Mouse (Mus musculus) mature B cell (primary cell): ENCODE results near the gene A930004D18Rik.
"Not testable (repeated sequence)": the region's sequence is repeated elsewhere in the genome, so short reads cannot be mapped to it uniquely, and the experiment has no call there.

Experiments used
- in situ Hi-C: fragments of 300-500 bp; cut with MboI; formaldehyde crosslinking; loops from 2 replicates; pipeline ENCODE4 v1.14.3; 2019

Gene A930004D18Rik

GRCm38 (mm10) chr2:18016639-18017038 is 20.9 kb downstream of the A930004D18Rik start:
- in situ Hi-C loops = no loop called here

DNA sequence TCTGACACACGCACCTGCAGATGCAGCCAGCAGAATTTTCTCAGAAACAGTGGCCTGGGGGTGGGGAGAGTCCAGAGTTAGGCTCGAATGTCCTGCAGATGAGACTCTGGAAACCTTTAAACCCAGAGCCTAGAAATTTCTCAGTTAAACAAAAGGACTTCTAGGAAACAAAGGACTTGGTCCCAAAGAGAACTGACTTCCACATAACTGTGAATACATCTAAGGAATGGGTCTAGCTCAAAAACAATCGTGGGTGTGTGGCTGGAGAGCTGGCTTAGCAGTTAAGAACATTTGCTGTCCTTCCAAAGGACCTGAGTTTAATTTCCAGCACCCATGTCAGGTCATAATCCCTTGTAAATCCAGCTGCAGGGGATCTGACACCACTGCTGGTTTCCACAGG is 22.0 kb downstream of the A930004D18Rik start:
- in situ Hi-C loops = no loop called here

- in situ Hi-C loops = no loop called here
Measured at GRCm38 (mm10) chr2:18012866-18013265, 24.7 kb downstream of the A930004D18Rik start.

GRCm38 (mm10) chr2:18011226-18011625 is 26.3 kb downstream of the A930004D18Rik start:
- in situ Hi-C loops = no loop called here

DNA sequence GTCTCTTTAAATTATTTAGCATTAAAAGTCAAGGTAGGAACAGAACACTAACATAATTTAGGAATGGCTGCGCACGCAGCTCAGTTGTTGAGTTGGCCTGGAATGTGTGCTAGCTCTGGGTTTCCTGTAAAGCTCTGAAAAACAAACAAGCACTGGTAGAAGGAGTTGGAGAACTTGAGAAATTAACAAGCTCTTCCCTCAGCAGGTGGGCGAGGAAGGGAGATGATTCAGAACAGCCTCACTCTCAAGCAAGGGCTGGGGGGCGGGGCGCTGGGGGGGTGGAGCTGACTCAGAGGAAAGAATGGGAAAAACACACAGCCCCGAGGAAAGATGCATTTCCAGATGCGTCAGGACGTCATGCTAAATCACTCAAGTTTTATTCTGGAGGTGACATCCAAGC is 32.4 kb downstream of the A930004D18Rik start:
- in situ Hi-C loops = no loop called here

DNA sequence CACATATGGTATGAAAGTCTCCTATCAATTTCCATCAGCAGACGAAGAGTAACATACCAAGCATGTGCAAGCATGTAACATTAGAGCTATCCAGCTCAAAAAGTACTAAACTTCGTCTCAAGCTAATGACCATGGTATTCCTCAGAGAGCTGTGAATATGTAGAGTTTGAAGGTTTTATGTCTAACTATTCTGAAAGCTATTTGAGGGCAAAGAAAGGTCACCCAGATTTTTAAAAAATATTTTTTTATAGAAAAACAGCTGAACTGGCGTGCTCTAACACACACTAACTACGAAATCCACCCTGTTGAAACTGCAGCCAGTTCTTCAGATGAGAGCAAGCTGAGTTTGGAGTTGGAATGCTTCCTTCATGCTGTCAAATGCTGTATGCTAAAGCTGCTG is 33.3 kb downstream of the A930004D18Rik start:
- in situ Hi-C loops = no loop called here

- in situ Hi-C loops = no loop called here
Measured at GRCm38 (mm10) chr2:18002306-18002705, 35.2 kb downstream of the A930004D18Rik start.

GRCm38 (mm10) chr2:17996858-17997257 is 40.7 kb downstream of the A930004D18Rik start, which contains the start of gene H2al2a:
Gene H2al2a (minus strand): TSS chr2:17996958.
- in situ Hi-C loops = no loop called here

DNA sequence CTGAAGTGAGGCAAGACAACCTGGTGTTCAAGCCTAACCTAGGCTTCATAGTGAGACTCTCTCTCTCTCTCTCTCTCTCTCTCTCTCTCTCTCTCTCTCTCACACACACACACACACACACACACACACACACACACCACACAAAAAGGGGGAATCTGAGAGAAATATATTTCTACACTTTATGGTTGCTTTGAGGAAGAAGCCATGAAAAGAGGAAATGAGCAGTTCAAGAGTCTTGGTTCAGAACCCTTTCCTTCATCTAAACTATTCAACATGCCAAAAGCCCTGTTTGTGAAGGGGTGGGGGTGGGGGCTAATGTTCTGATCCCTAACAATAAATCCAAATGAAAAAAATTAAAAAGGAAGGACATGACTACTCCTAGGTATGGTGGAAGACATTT is 48.0 kb downstream of the A930004D18Rik start:
- in situ Hi-C loops = no loop called here

DNA sequence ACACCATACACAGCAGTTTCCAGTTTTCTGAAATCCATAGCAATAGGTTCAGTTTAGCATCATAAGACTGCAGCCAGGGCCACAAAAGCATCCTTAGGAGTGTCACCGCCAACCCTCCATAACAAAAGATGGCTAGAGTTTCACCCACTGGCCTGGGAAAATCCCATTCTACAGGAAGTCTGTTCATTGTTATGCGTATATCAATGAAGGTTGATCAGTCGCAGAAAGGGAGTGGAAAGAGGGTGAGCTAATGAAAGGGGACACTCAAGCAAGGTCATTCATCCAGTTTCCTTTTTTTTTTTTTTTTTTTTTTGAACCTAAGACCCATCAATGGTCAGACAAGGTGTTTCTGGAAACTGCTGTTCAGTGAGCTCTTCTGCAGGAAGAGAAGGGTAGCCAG is 48.4 kb downstream of the A930004D18Rik start:
- in situ Hi-C loops = no loop called here

- in situ Hi-C loops = no loop called here
Measured at GRCm38 (mm10) chr2:17986694-17987093, 50.8 kb downstream of the A930004D18Rik start.

DNA sequence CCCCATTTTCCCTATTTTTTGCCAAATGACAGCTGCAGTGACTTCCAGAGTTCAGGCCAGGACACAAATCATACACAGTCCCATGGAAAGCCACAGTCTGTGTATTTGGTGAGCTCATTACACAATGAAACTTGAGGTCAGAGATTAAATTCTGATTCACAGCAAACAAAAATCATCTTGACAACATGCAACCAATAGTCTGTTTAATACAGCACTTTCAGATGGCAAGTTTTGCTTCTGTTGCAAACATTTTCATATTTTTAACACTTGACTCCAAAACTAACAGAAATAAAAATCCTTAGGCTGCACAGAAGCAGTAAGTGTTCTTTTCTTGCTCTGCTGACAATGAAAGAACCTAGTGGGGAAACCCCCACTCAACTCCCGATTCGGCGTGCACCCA is 52.8 kb downstream of the A930004D18Rik start:
- in situ Hi-C loops = no loop called here

GRCm38 (mm10) chr2:17982747-17983146 is 54.8 kb downstream of the A930004D18Rik start:
- in situ Hi-C loops = no loop called here

DNA sequence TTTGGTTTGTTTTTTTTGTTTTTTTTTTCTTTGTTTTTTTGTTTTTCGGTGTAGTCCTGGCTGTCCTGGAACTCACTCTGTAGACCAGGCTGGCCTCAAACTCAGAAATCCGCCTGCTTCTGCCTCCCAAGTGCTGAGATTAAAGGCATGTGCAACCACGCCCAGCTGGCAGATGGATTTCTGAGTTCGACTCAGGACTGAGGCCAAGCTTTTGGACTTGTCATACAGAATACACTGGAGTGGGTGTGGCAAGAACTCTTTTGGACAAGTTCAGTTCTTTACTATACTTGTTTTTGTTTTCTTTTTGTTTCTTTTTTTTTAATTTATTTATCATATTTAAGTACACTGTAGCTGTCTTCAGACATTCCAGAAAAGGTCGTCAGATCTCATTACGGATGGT is 58.8 kb downstream of the A930004D18Rik start:
- in situ Hi-C loops = no loop called here

DNA sequence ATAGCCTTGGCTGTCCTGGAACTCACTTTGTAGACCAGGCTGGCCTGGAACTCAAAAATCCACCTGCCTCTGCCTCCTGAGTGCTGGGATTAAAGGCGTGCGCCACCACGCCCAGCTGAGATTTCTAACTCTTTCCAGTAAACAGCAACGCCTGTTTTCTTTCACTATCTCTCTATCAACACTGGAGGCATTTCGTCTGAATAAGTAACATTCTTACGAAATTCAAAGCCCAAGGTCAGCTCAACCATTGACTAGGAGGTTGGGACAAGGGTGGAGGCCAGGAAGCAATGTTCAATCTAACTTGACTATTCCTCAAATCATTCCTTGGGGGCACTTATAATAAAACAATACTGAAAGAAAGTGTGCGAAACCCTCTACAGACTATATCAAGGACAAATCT is 59.3 kb downstream of the A930004D18Rik start:
- in situ Hi-C loops = not testable (repeated sequence)

DNA sequence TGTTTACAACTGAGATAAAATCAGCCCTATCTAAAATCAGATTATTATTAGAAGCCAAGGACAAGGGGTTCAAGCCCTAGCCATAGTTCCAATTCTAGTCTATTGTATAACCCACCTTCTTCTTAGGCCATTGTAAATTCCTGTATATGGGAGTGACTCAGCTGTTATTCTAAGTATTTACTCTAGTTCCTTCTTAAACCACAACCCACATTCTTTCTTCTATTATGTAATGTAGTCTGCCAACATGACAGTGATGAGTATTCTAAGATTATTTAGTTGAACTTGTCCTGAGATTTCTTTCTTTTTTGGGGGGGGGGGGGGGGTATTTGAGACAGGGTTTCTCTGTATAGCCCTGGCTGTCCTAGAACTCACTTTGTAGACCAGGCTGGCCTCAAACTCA is 59.9 kb downstream of the A930004D18Rik start:
- in situ Hi-C loops = not testable (repeated sequence)

GRCm38 (mm10) chr2:17975601-17976327 is 61.8 kb downstream of the A930004D18Rik start:
- in situ Hi-C loops = no loop called here
